Mouse (Mus musculus) heart, embryonic 12.5 days (tissue): ENCODE data around the gene Man2a1. TPM values are rescaled to one million over a fixed set of nuclear protein-coding genes. Genes with fewer than 3 reads are reported as not detected.
A peak's percentile ranks its signal among the peaks of the same experiment; 100 is the strongest.

Experiments
- ATAC-seq: fragments of 200-750 bp; cut with Nextera tagmentation; 2 replicates; pipeline ENCODE4 v1.8.0; 2017; ENCODE audit warnings: moderate TSS enrichment, moderate library complexity; ENCODE audit not compliant: insufficient number of reproducible peaks, low FRiP score
- H3K27ac ChIP-seq: fragments of 300-500 bp; sonication (generic); 2 replicates; pipeline ENCODE4 v1.5.1; 2016; ENCODE audit warnings: mild to moderate bottlenecking, moderate library complexity; ENCODE audit not compliant: poor library complexity, severe bottlenecking
- H3K27me3 ChIP-seq: fragments of 300-500 bp; sonication (generic); replicated peaks from 2 replicates; pipeline ENCODE4 v1.6.1; 2016; ENCODE audit warnings: mild to moderate bottlenecking, moderate library complexity
- H3K36me3 ChIP-seq: fragments of 300-500 bp; sonication (generic); 2 replicates; pipeline ENCODE4 v1.6.1; 2016; ENCODE audit warnings: mild to moderate bottlenecking, moderate library complexity
- H3K4me1 ChIP-seq: fragments of 300-500 bp; sonication (generic); replicated peaks from 2 replicates; pipeline ENCODE4 v1.6.1; 2016; ENCODE audit warnings: mild to moderate bottlenecking
- H3K4me2 ChIP-seq: fragments of 300-500 bp; sonication (generic); 2 replicates; pipeline ENCODE4 v1.6.1; 2016; ENCODE audit warnings: mild to moderate bottlenecking, moderate library complexity
- H3K4me3 ChIP-seq: fragments of 300-500 bp; sonication (generic); 2 replicates; pipeline ENCODE4 v1.5.1; 2016; ENCODE audit warnings: mild to moderate bottlenecking
- H3K9ac ChIP-seq: fragments of 300-500 bp; sonication (generic); 2 replicates; pipeline ENCODE4 v1.6.1; 2016; ENCODE audit warnings: mild to moderate bottlenecking, moderate library complexity
- H3K9me3 ChIP-seq: fragments of 300-500 bp; sonication (generic); replicated peaks from 2 replicates; pipeline ENCODE4 v1.6.1; 2016; ENCODE audit warnings: mild to moderate bottlenecking, moderate library complexity
- WGBS: fragments of 180-500 bp; shearing (Covaris S2); methylation state at CpG from one replicate; pipeline ENCODE4 v1.1.7; 2016; 5-methylcytosine and 5-hydroxymethylcytosine counted together
- polyA plus RNA-seq: library from polyadenylated mRNA; unstranded; fragments of >200 nt; fragmentation: Nextera tagmentation; extraction: Ambion mirVana; gene quantifications from 2 replicates; pipeline ENCODE4 v1.2.1, GENCODE M21; 2016

The Man2a1 gene
- polyA plus RNA-seq, 1 experiment from 2014 or later: 5.3 TPM

DNA sequence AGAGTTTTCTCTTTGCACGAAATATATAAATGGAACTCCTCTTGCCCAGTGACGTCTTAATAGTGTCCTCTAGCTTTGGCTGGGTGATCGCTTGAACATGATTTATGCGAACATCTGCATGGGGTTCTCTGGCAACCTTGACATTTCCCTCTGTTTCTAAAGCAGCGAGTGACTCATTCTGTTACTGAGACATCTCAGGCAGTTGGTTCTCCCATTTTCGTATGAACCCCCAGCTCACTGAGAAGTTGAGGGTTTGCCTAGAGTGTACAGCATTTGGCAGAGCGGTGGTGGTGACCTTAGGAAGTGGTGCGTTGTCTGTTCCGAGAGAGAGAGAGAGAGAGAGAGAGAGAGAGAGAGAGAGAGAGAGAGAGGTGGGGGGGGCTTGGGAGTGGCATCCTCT is 2.6 kb downstream of the Man2a1 start:
- H3K9me3 ChIP-seq: no peaks in the 10 kb centered on the region
- H3K9ac ChIP-seq: no peak overlapping the region
- H3K4me3 ChIP-seq: 0 out of 2 replicates have a peak overlapping the region, but pooled peaks have one; percentile 90
- peaks cover 23% of the 10 kb centered on the region for H3K4me1 ChIP-seq
- no peak for ATAC-seq
- no peaks in the 10 kb centered on the region for H3K36me3 ChIP-seq
- WGBS: 71% methylated on average over 9 of the region's 9 CpGs
- peak overlapping the region; percentile 95 for H3K4me2 ChIP-seq
- H3K27me3 ChIP-seq: 0 out of 2 replicates have a peak, but pooled peaks cover 9% of the 10 kb centered on the region
- H3K27ac ChIP-seq: no peak overlapping the region

DNA sequence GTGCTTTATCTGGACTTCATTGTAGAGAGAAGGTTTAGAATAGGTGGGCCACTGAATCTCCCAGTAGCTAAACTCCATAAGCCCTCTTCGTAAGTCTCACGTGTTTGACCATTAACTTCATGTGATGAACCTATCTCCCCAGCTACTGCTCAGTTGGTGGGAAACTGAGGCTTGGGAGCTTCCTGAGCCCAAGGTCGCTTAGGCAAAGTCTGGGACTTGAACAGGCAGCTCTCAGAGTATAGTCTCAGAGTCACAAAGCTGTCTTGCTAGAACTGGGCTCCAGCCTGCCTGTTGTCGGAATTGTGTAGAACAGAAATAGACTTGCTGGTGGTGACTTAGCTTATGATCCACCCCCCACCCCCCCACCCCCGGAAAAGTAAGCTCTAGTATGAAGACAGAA is 3.0 kb downstream of the Man2a1 start:
- no peak overlapping the region for H3K4me3 ChIP-seq
- 83% methylated on average over 5 of the region's 5 CpGs for WGBS
- H3K36me3 ChIP-seq: no peaks in the 10 kb centered on the region
- H3K27ac ChIP-seq: no peak overlapping the region
- 0 out of 2 replicates have a peak, but pooled peaks cover 9% of the 10 kb centered on the region for H3K27me3 ChIP-seq
- no peak overlapping the region for H3K9ac ChIP-seq
- ATAC-seq: no peak
- no peaks in the 10 kb centered on the region for H3K9me3 ChIP-seq
- H3K4me1 ChIP-seq: peaks cover 24% of the 10 kb centered on the region
- peak overlapping the region; percentile 95 for H3K4me2 ChIP-seq

DNA sequence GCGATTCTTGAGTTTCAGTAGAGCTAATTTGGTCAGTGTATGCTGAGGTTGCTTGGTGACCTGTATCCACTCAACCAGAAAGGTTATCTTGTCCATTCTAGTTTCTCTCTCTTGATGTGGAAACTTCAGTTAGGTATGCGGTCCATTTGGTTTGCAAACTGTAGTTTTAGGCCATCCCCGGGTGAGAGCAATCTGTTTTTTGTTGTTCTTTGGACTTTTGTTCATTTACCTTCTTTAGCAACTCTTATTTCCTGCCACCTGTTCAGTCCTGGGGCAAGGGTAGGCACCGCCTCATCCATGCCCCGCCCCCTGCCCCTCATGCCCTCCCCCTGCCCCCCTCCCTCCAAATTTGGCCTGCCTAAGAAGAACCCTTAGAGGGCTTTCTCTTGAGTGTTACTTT is 3.6 kb downstream of the Man2a1 start:
- Histone ChIP-seq H3K9ac (no peak overlapping the region), H3K4me3 (no peak overlapping the region), H3K36me3 (no peaks in the 10 kb centered on the region), H3K4me1 (peaks cover 27% of the 10 kb centered on the region), H3K27ac (no peak overlapping the region), H3K27me3 (0 out of 2 replicates have a peak, but pooled peaks cover 9% of the 10 kb centered on the region), H3K9me3 (no peaks in the 10 kb centered on the region), H3K4me2 (no peak overlapping the region)
- 68% methylated on average over 5 of the region's 5 CpGs for WGBS
- no peak for ATAC-seq

DNA sequence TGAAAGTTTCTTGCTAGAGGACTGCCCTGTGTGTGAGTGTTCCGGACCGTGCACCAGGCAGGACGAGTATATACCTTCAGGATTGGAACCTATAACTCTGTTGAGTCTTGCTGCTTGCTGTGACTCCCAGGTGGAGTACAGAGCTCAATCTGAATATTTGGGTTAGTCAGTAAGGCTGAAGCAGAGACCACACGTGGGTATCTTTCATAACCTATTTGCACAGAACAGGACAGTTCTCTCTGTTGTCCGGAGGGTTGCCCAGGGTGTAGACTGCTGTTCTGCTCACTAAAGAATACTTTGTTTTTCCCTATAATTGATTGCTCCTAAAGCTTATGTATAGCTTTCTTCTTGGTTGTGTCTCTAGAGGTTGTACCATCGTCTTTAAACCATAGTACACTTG is 7.7 kb downstream of the Man2a1 start:
- Histone ChIP-seq H3K36me3 (0 out of 2 replicates have a peak, but pooled peaks cover 5% of the 10 kb centered on the region), H3K4me1 (peaks cover 13% of the 10 kb centered on the region; the same call in 1 of the 2 replicates), H3K9me3 (no peaks in the 10 kb centered on the region), H3K27me3 (0 out of 2 replicates have a peak, but pooled peaks cover 4% of the 10 kb centered on the region), H3K9ac (no peak overlapping the region), H3K27ac (no peak overlapping the region), H3K4me2 (no peak overlapping the region), H3K4me3 (no peak overlapping the region)
- WGBS: 85% methylated on average over 6 of the region's 6 CpGs
- ATAC-seq: no peak

DNA sequence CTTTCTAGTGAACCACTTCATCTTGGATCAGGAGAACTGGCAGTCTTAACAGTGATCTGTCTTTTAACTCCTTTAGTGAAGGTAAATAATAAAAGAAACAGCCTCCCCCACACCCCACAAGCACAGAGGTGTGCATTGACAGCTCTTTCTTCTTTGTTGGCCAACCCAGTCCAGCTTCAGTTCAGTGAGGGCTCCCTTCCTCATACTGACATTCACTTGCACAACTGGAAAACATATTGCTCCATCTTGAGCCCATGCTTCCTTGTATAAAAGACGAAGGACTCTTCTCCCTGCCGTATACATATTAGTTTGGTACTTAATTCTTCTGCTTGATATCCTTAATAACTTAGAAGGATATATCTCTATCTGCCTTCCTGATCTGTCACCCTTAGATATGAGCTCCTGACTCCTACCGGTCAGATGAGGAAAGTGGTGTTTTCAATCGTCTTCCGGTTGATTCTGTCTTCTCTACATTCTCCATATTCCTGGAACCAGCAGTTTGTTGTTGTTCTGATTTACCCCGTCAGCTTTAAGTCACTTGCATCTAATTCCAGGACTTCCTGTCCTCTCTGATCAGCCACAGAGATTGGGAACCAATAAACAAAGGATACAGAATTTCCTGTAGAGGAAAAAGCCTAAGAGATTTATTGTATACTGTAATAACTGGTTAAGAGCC is 8.5 kb downstream of the Man2a1 start:
- Histone ChIP-seq H3K27ac (no peak overlapping the region), H3K36me3 (0 out of 2 replicates have a peak, but pooled peaks cover 5% of the 10 kb centered on the region), H3K27me3 (0 out of 2 replicates have a peak, but pooled peaks cover 3% of the 10 kb centered on the region), H3K4me1 (peaks cover 9% of the 10 kb centered on the region; the same call in 1 of the 2 replicates), H3K9me3 (no peaks in the 10 kb centered on the region), H3K4me3 (no peak overlapping the region), H3K9ac (no peak overlapping the region), H3K4me2 (no peak overlapping the region)
- no peak for ATAC-seq
- WGBS: 64% methylated on average over 6 of the region's 6 CpGs

DNA sequence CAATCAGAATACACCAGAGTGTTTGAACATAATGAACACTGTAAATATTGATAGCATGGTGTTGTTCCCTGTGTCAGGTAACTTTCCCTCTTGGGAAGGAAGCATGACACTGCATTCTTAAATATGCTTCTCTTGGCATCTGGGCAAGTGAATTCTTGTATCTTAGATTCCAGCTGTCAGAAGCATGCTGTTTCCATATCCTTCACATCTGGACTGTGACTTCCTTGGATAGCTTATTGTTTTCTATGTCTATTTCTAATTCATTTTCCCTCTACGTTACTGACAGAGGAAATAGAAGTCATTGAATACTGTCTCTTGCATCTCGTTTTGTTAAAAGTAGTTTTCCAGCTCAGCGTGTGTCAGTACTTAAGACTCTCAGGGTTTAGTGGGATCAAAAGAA is 9.2 kb downstream of the Man2a1 start:
- peaks cover 7% of the 10 kb centered on the region; the same call in 1 of the 2 replicates for H3K4me1 ChIP-seq
- no peak overlapping the region for H3K4me2 ChIP-seq
- no peak overlapping the region for H3K9ac ChIP-seq
- no peaks in the 10 kb centered on the region for H3K9me3 ChIP-seq
- H3K36me3 ChIP-seq: 0 out of 2 replicates have a peak, but pooled peaks cover 5% of the 10 kb centered on the region
- ATAC-seq: no peak
- WGBS: 53% methylated on average over 3 of the region's 3 CpGs
- H3K27ac ChIP-seq: no peak overlapping the region
- H3K4me3 ChIP-seq: no peak overlapping the region
- H3K27me3 ChIP-seq: 0 out of 2 replicates have a peak, but pooled peaks cover 3% of the 10 kb centered on the region

DNA sequence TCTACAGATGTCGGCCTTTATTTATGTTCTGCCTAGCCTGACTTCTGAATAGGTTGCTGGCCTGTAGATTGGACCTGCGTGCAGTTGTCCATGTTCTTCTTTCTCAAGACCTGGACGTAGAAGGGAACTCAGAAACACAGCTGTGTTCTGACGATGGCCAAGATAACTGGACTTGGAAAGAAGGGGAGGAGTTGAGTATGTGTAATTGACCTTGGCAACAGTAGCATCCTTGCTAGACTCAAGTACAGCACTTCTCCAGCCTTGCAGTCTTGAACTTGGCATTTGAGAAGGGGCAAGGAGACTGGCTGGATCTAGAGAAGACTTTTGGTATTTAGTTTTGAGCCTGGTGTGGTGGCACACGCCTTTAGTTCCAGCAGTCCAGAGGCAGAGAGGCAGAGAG is 10.9 kb downstream of the Man2a1 start:
- Histone ChIP-seq H3K36me3 (0 out of 2 replicates have a peak, but pooled peaks cover 5% of the 10 kb centered on the region), H3K4me1 (peaks cover 13% of the 10 kb centered on the region), H3K9ac (no peak overlapping the region), H3K27ac (no peak overlapping the region), H3K4me3 (no peak overlapping the region), H3K4me2 (no peak overlapping the region), H3K27me3 (0 out of 2 replicates have a peak, but pooled peaks cover 3% of the 10 kb centered on the region), H3K9me3 (no peaks in the 10 kb centered on the region)
- WGBS: 82% methylated on average over 5 of the region's 5 CpGs
- ATAC-seq: no peak

DNA sequence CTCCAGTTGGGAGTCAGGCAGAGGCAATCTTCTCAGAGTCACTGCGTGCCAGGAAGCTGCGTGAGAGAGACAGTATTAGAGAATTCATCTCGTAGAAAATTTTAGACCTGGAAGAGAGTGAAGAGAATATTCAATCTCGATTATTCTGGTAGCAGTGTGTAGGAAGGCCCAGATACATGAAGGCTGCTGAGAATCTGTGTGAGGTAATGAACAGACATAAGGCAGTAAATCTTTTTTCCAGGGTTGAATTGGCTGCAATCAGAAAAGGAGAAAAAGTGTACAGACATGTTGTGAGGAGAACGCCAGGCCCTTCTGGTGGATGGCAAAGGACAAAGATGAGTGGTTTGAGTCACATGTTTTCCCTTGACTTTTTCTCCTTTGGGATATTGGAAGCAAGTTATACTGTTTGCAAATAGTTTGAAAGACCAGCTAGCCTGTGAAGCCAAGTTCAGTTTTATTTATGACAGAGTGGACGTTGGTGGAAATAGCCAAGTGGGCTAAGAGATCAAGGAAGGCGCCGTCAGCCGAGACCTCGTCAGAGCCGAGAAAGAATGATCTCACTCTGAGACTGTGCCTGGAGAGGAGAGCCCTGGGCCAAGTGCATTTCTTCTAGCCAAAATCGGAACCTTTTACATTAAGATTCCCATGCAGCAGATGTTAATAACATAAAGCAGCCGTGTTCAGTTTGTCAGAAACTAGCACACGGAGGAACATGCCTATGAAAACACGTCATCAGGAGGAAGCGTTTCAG is 11.8 kb downstream of the Man2a1 start:
- Histone ChIP-seq H3K36me3 (0 out of 2 replicates have a peak, but pooled peaks cover 5% of the 10 kb centered on the region), H3K4me2 (no peak overlapping the region), H3K9me3 (no peaks in the 10 kb centered on the region), H3K9ac (no peak overlapping the region), H3K4me3 (no peak overlapping the region), H3K4me1 (peaks cover 15% of the 10 kb centered on the region), H3K27me3 (0 out of 2 replicates have a peak, but pooled peaks cover 3% of the 10 kb centered on the region), H3K27ac (no peak overlapping the region)
- ATAC-seq: no peak
- WGBS: 83% methylated on average over 16 of the region's 16 CpGs

DNA sequence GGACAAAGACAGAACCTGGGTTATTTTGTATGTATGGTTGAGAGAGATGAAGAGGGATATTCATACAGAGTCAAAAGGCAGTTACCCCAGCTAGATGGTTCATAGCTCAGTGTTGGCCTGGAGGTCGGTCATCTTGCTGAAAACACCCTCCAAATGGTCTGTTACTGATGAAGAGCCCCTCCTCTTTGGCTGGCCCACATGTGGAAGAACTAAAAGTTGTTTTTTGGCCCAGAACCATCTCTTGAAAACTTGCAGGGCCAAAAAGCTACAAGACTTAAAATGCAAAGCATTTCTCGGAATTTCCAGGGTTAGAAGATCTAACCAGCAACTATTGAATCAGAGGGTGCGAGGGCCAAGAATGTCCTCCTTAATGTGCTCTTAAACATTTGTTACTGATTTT is 12.4 kb downstream of the Man2a1 start:
- no peak overlapping the region for H3K9ac ChIP-seq
- H3K4me2 ChIP-seq: no peak overlapping the region
- ATAC-seq: no peak
- H3K4me3 ChIP-seq: no peak overlapping the region
- WGBS: 90% methylated on average over 3 of the region's 3 CpGs
- H3K27me3 ChIP-seq: 0 out of 2 replicates have a peak, but pooled peaks cover 2% of the 10 kb centered on the region
- H3K36me3 ChIP-seq: 0 out of 2 replicates have a peak, but pooled peaks cover 5% of the 10 kb centered on the region
- H3K9me3 ChIP-seq: no peaks in the 10 kb centered on the region
- H3K27ac ChIP-seq: no peak overlapping the region
- H3K4me1 ChIP-seq: peaks cover 20% of the 10 kb centered on the region

DNA sequence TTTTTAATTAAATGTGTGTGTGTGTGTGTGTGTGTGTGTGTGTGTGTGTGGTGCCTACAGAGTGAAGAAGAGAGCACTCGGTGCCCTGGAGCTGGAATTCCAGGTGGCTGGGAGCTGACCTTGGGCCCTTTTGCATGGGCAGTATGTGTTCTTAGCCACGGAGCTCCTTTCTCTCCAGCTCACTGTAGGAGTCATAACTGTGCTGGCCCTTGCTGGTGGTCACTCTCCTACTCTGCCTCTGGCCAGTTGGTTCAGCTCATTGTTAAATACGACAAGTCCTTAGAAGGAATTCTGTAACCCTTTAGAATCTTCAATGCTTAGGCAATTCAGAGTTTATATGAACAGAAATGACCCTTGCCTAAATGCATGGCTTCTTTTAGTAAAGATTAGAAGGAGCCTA is 12.8 kb downstream of the Man2a1 start:
- Histone ChIP-seq H3K27ac (no peak overlapping the region), H3K9ac (no peak overlapping the region), H3K4me1 (peaks cover 20% of the 10 kb centered on the region), H3K27me3 (no peaks in the 10 kb centered on the region), H3K4me2 (no peak overlapping the region), H3K4me3 (no peak overlapping the region), H3K36me3 (0 out of 2 replicates have a peak, but pooled peaks cover 5% of the 10 kb centered on the region), H3K9me3 (no peaks in the 10 kb centered on the region)
- ATAC-seq: no peak
- whole genome bisulfite sequencing: 78% methylated on average over 3 of the region's 3 CpGs

DNA sequence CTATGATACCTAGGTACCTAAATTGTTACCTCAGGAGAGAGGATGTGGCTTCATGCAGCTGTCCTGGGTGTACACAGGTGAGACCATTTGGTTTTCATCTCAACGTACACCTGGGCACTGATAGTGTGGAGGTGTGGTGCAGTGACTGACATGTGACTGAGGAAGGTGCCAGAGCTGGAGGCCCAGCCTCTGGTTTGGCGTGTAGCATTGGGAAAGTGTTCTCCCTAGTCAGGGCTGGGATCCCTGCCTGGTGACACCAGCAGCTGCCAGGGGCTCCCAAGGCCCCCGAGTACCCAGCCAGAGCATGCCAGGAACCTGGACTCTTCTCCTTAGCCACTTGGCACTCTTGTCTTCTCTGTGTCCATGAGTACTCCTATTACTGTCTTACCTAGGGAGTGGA is 14.3 kb downstream of the Man2a1 start:
- Histone ChIP-seq H3K4me2 (no peak overlapping the region), H3K4me1 (peaks cover 26% of the 10 kb centered on the region), H3K9me3 (no peaks in the 10 kb centered on the region), H3K4me3 (no peak overlapping the region), H3K9ac (no peak overlapping the region), H3K36me3 (0 out of 2 replicates have a peak, but pooled peaks cover 5% of the 10 kb centered on the region), H3K27ac (no peak overlapping the region), H3K27me3 (no peaks in the 10 kb centered on the region)
- no peak for ATAC-seq
- 85% methylated on average over 3 of the region's 3 CpGs for WGBS
